Mouse (Mus musculus) E14TG2a.4 (cell line): ENCODE measurements around the gene Haspin.

ENCODE experiments used
- H3K27me3 ChIP-seq: 2 replicates; pipeline ENCODE4 v1.6.1; 2014; ENCODE audit warnings: low read length, control low read depth; ENCODE audit not compliant: insufficient read depth
- H3K36me3 ChIP-seq: 2 replicates; pipeline ENCODE4 v1.6.1; 2014; ENCODE audit warnings: low read length, control low read depth; ENCODE audit not compliant: insufficient read depth
- H3K4me1 ChIP-seq: replicated peaks from 2 replicates; pipeline ENCODE4 v1.6.1; 2014; ENCODE audit warnings: low read depth, low read length, control low read depth
- H3K4me3 ChIP-seq: replicated peaks from 2 replicates; pipeline ENCODE4 v1.5.1; 2014; ENCODE audit warnings: mild to moderate bottlenecking, low read length
- H3K9me3 ChIP-seq: 2 replicates; pipeline ENCODE4 v1.6.1; 2014; ENCODE audit warnings: low read length, control low read depth
- CTCF ChIP-seq: conservative IDR thresholded peaks from 2 replicates; pipeline ENCODE4 v1.5.1; 2014; ENCODE audit warnings: low read length
- NANOG ChIP-seq: IDR thresholded peaks from 2 replicates; pipeline ENCODE4 v1.6.1; 2014; ENCODE audit warnings: borderline replicate concordance, low read length, mixed read lengths
- POU5F1 ChIP-seq: IDR thresholded peaks from 2 replicates; pipeline ENCODE4 v1.6.1; 2014; ENCODE audit warnings: low read length, borderline replicate concordance

The Haspin gene

DNA sequence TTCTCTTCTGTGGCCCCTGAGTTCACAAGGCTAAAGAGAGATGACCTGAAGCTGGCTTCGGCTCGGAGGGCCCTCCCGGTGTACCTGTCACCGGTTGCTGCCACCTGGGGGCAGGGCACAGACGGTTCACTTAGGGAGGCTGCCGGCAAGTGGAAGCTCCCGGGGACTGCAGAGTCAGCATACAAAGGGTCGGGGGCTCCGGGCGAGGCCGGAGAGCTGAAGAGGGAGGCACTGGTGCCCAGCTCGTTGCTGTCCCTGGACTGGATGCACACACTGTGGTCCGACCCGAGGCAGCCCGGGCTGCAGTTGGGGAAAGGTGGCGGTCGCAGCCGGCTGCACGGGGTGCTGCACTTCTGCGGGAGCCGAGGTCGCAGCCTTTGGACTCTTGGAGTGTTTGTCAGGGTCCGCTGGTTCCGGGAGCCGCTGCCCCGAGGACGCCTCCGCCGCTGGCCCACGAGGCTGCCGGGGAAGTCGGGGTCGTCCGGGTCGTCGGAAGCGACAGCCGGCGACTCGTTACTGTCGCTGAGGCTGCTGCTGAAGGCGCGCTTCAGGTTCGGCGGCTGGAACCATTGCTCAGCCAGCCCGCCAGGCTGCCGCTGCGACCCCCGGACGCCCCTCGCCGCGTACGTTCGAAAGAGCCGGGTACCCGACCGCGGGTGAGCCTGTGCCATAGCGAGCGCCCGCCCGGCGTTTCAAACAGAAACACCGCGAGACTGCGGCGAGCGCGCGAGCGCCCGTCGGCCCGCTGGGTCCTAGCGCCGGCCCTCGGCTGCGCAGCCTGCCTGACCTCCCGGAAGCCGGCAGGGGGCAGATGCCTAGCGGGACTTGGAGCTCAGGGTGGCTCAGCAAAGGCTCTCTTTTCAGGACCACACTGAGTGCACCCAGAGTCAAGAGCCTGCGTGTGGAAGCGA, at the start of gene Haspin:
Gene Haspin (minus strand): TSS at position 704 of the 911 bp plus-strand sequence.
- no peak for TF ChIP-seq POU5F1
- peak; percentile 24 for TF ChIP-seq CTCF
- no peak for TF ChIP-seq NANOG
- peak within 1 kb of the TSS; percentile 99 for H3K4me3 ChIP-seq
- peaks cover 44% of the 10 kb centered on the region for H3K36me3 ChIP-seq
- no peaks in the 10 kb centered on the region for H3K27me3 ChIP-seq
- H3K9me3 ChIP-seq = no peaks in the 10 kb centered on the region
- peaks cover 73% of the 10 kb centered on the region for H3K4me1 ChIP-seq

DNA sequence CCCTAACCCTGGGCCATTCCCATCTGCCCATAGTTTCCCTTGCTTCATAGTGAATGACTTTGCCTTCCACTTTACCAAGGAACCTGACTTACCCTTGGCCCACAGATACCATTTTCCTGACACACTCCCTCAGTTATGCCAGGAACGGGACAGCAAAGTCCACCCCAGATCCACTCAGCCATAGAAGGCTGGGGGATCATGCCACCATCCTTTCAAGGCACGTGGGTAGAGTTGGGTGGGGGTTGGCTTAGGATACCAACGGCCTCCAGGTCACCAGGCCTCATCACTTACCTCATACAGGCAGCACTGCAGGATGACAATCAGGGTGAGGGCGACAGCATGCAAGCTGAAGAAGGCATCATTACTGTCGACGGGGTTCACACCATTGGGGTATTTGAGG, 49.1 kb upstream of the Haspin start:
- TF ChIP-seq NANOG = no peak
- TF ChIP-seq POU5F1 = no peak
- TF ChIP-seq CTCF = no peak
- Histone ChIP-seq H3K27me3 (no peaks in the 10 kb centered on the region), H3K36me3 (peaks cover 85% of the 10 kb centered on the region), H3K4me1 (no peaks in the 10 kb centered on the region), H3K9me3 (no peaks in the 10 kb centered on the region), H3K4me3 (no peak overlapping the region)

DNA sequence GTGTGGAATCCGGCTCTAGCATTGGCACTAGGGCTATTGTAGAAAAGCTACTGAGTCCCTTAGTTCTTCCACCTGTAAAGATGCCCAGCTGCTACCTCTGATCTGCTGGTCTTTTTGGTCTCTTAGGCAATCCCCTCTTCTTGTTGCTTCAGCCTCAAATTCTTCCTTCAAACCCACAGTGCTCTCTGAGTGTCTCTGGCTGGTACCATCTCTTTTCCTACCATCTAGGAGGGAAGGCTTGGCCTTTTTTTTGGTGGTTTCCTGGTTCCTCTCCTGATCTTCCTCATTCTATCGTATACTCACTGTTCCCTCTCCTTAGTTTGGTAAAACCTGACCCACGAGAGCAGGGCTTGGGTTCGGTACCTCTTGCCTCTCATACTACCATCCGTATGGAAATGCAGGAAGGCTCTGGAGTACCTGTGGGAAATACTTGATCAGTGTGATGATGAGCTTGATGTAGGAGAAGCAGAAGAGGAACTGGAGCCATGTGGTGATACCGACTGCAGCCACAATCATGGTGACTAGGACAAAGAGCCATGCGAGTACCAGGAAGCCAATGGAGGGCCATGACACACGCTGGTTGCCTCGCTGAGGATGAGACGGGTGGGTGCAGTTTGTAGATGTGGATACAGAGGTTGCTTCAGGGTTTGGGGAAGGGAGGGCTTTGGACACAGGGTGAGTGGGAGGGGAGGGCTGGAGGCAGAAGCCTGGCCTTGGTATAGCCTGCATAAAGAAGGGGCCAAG, 48.0 kb upstream of the Haspin start:
- no peak for TF ChIP-seq POU5F1
- TF ChIP-seq CTCF = no peak
- no peak for TF ChIP-seq NANOG
- Histone ChIP-seq H3K27me3 (no peaks in the 10 kb centered on the region), H3K9me3 (no peaks in the 10 kb centered on the region), H3K4me1 (no peaks in the 10 kb centered on the region), H3K4me3 (no peak overlapping the region), H3K36me3 (peaks cover 77% of the 10 kb centered on the region)

DNA sequence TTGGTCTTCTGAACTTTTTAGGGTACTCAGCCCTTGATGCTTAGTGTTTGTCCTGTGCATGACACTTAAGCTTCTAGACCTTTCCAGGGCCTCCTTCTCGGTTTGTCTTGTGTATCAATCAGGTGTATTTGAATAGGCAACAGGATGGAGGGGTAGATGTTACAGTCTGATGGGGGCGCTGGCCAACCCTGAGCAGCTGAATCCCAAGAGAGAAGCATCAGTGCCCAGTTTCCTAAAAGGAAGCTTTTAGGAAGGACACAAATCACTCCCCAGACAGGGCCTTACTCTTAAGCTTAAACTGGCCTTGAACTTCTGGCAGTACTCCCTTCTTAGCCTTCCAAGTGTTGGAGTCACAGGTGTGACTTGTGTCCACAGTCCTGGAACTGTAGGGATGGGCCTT, 39.8 kb upstream of the Haspin start:
- Histone ChIP-seq H3K27me3 (0 out of 2 replicates have a peak, but pooled peaks cover 3% of the 10 kb centered on the region), H3K36me3 (peaks cover 35% of the 10 kb centered on the region), H3K4me3 (peak overlapping the region; percentile 99), H3K4me1 (peaks cover 42% of the 10 kb centered on the region), H3K9me3 (no peaks in the 10 kb centered on the region)
- no peak for TF ChIP-seq NANOG
- no peak for TF ChIP-seq POU5F1
- no peak for TF ChIP-seq CTCF

DNA sequence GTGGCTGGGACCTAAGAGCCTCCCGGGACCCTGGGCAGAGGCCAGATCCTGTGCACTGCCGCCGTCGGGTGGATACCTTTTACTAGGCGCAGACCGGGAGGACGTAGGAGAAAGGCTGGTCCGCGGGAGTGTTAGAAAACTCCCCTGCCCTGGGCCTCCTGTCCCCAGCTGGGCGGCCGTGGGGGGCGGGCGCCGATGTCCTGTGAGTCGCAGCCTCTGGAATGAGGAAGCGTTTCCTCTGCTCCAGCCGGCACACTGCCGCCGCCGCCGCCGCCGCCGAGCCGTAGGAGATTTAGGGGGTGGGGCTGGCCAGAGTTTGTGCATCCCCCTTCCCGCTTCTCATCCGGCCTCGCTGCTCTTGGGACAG, 39.4 kb upstream of the Haspin start:
- Histone ChIP-seq H3K4me1 (peaks cover 46% of the 10 kb centered on the region), H3K9me3 (no peaks in the 10 kb centered on the region), H3K36me3 (peaks cover 39% of the 10 kb centered on the region), H3K27me3 (0 out of 2 replicates have a peak, but pooled peaks cover 3% of the 10 kb centered on the region), H3K4me3 (peak overlapping the region; percentile 99)
- TF ChIP-seq CTCF (no peak), POU5F1 (no peak), NANOG (no peak)

DNA sequence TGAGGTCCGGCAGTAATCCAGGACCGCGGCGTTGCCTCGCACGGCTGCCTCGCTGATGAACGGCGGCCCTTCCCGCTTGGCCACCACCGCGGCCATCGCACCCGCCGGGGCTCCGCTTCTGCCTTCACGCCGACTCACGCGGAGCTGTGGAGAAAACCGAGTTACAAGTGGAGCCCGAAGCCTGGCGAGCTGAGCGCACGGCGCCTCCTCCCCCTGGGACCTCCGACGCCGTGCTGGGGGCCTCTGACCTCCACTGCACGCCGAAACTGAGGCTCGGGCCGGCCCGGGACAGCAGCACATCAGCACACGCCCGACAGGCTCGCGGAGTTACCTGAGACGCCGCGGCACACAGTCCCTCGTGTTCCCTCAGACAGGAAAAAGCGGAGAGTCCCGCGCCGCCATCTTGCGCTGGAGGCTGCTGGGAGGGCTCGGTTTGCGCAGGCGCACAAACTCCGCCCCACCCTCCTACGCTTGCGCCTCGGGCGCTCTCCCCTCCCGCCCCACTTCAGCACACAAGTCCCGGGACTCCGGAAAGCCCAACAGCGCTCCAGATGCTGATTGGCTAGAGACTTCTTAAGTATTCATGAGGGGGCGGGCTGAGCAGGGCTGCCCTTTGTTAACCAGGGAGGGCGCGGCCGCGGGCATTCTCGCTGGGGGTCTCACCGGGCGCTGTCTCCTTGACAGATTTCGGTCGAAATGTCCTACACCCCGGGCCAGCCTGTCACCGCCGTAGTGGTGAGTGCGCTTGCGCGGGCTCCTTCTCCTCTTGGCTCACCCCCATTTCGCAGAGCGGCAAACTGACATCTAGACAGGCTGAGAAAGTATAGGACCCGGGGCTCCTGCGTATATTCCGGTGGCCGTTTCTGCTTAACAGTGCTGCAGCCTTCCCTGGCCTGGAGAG, 38.8 kb upstream of the Haspin start, which contains the start of the genes Emc6 and Tax1bp3:
Gene Emc6 (minus strand): TSS at position 430 of the 901 bp plus-strand sequence.
Gene Tax1bp3 (plus strand): TSS at position 476 of the 901 bp plus-strand sequence.
- TF ChIP-seq CTCF = no peak
- no peak for TF ChIP-seq POU5F1
- no peak for TF ChIP-seq NANOG
- H3K4me1 ChIP-seq = peaks cover 53% of the 10 kb centered on the region

DNA sequence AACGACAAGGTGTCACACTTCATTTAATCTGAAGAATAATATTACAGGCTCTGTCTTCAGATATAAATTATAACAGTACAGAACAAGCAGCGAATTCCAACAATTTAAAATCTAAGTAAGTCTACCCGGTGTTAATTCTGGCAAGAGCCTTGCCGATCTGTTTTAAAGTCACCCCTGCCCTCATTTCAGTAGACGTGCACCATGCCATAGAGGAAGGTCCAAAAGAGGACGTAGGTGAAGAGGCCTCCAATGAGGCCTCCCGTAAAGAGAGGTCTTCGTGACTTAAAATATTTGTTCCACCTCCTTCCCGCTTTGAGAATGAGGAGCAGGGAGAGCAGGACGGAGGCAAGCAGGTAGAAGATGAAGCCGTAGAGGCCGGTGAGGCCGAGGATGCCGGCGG, 38.1 kb upstream of the Haspin start:
- no peaks in the 10 kb centered on the region for H3K9me3 ChIP-seq
- no peak for TF ChIP-seq NANOG
- TF ChIP-seq CTCF = no peak
- TF ChIP-seq POU5F1 = no peak
- H3K27me3 ChIP-seq = 0 out of 2 replicates have a peak, but pooled peaks cover 3% of the 10 kb centered on the region
- H3K4me1 ChIP-seq = peaks cover 59% of the 10 kb centered on the region
- H3K4me3 ChIP-seq = peak overlapping the region; percentile 99
- H3K36me3 ChIP-seq = peaks cover 47% of the 10 kb centered on the region

More for the DNA sequence above, 38.8 kb upstream of the Haspin start, which contains the start of the genes Emc6 and Tax1bp3:
- H3K36me3 ChIP-seq = peaks cover 41% of the 10 kb centered on the region
- H3K27me3 ChIP-seq = 0 out of 2 replicates have a peak, but pooled peaks cover 3% of the 10 kb centered on the region
- H3K9me3 ChIP-seq = no peaks in the 10 kb centered on the region
- H3K4me3 ChIP-seq = peak within 1 kb of the TSS; percentile 99
